Mouse (Mus musculus) midbrain, embryonic 11.5 days (tissue): ENCODE results near the gene Fhit. TPM values are rescaled to one million over a fixed set of nuclear protein-coding genes. Genes with fewer than 3 reads are reported as not detected.
"Not testable (repeated sequence)": the region's sequence is repeated elsewhere in the genome, so short reads cannot be mapped to it uniquely, and the experiment has no call there.

Experiments used
- ATAC-seq: fragments of 200-750 bp; cut with Nextera tagmentation; 2 replicates; pipeline ENCODE4 v1.8.0; 2017; ENCODE audit warnings: moderate TSS enrichment, moderate library complexity; ENCODE audit not compliant: low FRiP score
- DNase-seq: peaks from one replicate; pipeline ENCODE4 v3.0.0; 2015; ENCODE audit warnings: low spot score; ENCODE audit errors: missing footprints
- H3K27ac ChIP-seq: fragments of 300-500 bp; sonication (generic); 2 replicates; pipeline ENCODE4 v1.5.1; 2014; ENCODE audit warnings: low read depth, low read length
- H3K27me3 ChIP-seq: fragments of 300-500 bp; sonication (generic); 2 replicates; pipeline ENCODE4 v1.6.1; 2014; ENCODE audit warnings: mild to moderate bottlenecking, low read length, moderate library complexity, mixed read lengths; ENCODE audit not compliant: control insufficient read depth, insufficient read depth
- H3K36me3 ChIP-seq: fragments of 300-500 bp; sonication (generic); 2 replicates; pipeline ENCODE4 v1.6.1; 2014; ENCODE audit warnings: mild to moderate bottlenecking, low read length, moderate library complexity, mixed read lengths; ENCODE audit not compliant: control insufficient read depth, insufficient read depth
- H3K4me1 ChIP-seq: fragments of 300-500 bp; sonication (generic); 2 replicates; pipeline ENCODE4 v1.6.1; 2014; ENCODE audit warnings: low read length; ENCODE audit not compliant: control insufficient read depth, insufficient read depth
- H3K4me2 ChIP-seq: fragments of 300-500 bp; sonication (generic); 2 replicates; pipeline ENCODE4 v1.6.1; 2014; ENCODE audit warnings: mild to moderate bottlenecking, moderate library complexity
- H3K4me3 ChIP-seq: fragments of 300-500 bp; sonication (generic); 2 replicates; pipeline ENCODE4 v1.5.1; 2014; ENCODE audit warnings: low read depth, low read length
- H3K9ac ChIP-seq: fragments of 300-500 bp; sonication (generic); 2 replicates; pipeline ENCODE4 v1.6.1; 2014; ENCODE audit warnings: low read length
- H3K9me3 ChIP-seq: fragments of 300-500 bp; sonication (generic); 2 replicates; pipeline ENCODE4 v1.6.1; 2016; ENCODE audit warnings: low read length; ENCODE audit not compliant: control insufficient read depth
- WGBS: fragments of 180-500 bp; shearing (Covaris S2); extraction: QIAGEN DNeasy Blood & Tissue Kit; methylation state at CpG from one replicate; pipeline ENCODE4 v1.1.7; 2014; 5-methylcytosine and 5-hydroxymethylcytosine counted together
- polyA plus RNA-seq: library from polyadenylated mRNA; unstranded; fragments of >200 nt; fragmentation: Nextera tagmentation; extraction: Ambion mirVana; gene quantifications from 2 replicates; pipeline ENCODE4 v1.2.1, GENCODE M21; 2014

The Fhit gene
- polyA plus RNA-seq, 1 experiment from 2014 or later = 4.6 TPM

DNA sequence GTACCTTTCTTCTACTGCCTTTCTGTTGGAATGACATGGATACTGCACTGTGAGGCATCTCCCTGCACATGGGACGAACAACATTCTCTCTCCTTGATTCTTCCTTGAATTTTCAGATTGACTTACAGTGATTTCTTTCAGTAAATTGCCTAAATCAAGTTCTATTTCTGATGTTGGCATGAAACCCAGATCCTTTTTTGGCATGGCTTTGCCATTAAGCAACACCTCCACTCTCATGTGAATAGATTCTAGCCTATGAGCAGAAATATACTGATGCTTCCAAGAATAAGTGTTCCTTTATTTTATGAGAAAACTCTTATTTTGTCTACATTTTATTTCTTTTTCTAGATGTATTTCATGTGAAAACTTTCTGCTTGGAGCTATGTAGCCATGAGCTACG, 383.1 kb downstream of the Fhit start:
- H3K4me3 ChIP-seq = no peak overlapping the region
- ATAC-seq (no peak), DNase-seq (no peak)
- H3K9me3 ChIP-seq = no peaks in the 10 kb centered on the region
- no peaks in the 10 kb centered on the region for H3K27me3 ChIP-seq
- 90% methylated on average over 2 of the region's 2 CpGs for WGBS
- H3K9ac ChIP-seq = no peak overlapping the region
- H3K4me1 ChIP-seq = peaks cover 4% of the 10 kb centered on the region; the same call in 1 of the 2 replicates
- H3K27ac ChIP-seq = no peak overlapping the region
- H3K4me2 ChIP-seq = no peak overlapping the region
- no peaks in the 10 kb centered on the region for H3K36me3 ChIP-seq

- H3K36me3 ChIP-seq, H3K4me2 ChIP-seq, DNase-seq, H3K9ac ChIP-seq, H3K9me3 ChIP-seq, H3K27me3 ChIP-seq, ATAC-seq, H3K4me1 ChIP-seq, H3K27ac ChIP-seq, H3K4me3 ChIP-seq: not testable (repeated sequence)
- WGBS = 89% methylated on average over 1 of the region's 1 CpGs
These were observed 407.0 kb downstream of the Fhit start for GRCm38 (mm10) chr14:10754883-10755282.

GRCm38 (mm10) chr14:10738076-10738475, 423.8 kb downstream of the Fhit start:
- Histone ChIP-seq H3K27ac (no peak overlapping the region), H3K4me1 (no peaks in the 10 kb centered on the region), H3K4me3 (no peak overlapping the region), H3K36me3 (no peaks in the 10 kb centered on the region), H3K27me3 (no peaks in the 10 kb centered on the region), H3K9me3 (no peaks in the 10 kb centered on the region), H3K4me2 (no peak overlapping the region), H3K9ac (no peak overlapping the region)
- no peak for DNase-seq
- no peak for ATAC-seq
- WGBS = 74% methylated on average over 2 of the region's 2 CpGs

DNA sequence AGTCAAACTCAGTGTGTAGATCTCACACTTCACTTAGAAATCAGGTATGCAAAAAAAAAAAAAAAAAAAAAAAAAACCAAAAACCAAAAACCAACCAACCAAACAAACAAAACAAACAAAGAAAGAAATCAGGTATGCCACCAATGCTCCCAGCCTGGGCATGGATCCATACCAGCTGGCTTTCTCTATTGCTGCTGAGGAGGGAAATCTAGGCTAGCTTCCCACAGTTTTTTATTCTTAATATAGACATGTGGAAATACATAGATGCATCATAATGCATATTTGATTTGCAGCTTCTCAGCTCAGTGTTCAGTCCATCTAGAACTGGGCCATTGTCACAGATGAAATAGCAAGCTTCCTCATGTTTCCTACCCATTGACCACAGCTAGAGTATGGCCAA, 439.3 kb downstream of the Fhit start:
- no peak overlapping the region for H3K4me3 ChIP-seq

GRCm38 (mm10) chr14:10712916-10713315, 448.9 kb downstream of the Fhit start:
- no peak for ATAC-seq
- Histone ChIP-seq H3K27ac (no peak overlapping the region), H3K27me3 (no peaks in the 10 kb centered on the region), H3K36me3 (no peaks in the 10 kb centered on the region), H3K4me2 (no peak overlapping the region), H3K9ac (no peak overlapping the region), H3K4me1 (no peaks in the 10 kb centered on the region), H3K4me3 (no peak overlapping the region), H3K9me3 (no peaks in the 10 kb centered on the region)
- 80% methylated on average over 3 of the region's 3 CpGs for WGBS
- no peak for DNase-seq

More for the DNA sequence above, 439.3 kb downstream of the Fhit start:
- no peak overlapping the region for H3K9ac ChIP-seq
- no peaks in the 10 kb centered on the region for H3K4me1 ChIP-seq
- ATAC-seq = no peak
- H3K4me2 ChIP-seq = no peak overlapping the region
- H3K9me3 ChIP-seq = no peaks in the 10 kb centered on the region
- no peak overlapping the region for H3K27ac ChIP-seq
- H3K36me3 ChIP-seq = no peaks in the 10 kb centered on the region
- DNase-seq = no peak
- H3K27me3 ChIP-seq = no peaks in the 10 kb centered on the region

- DNase-seq (no peak), ATAC-seq (no peak)
- Histone ChIP-seq H3K27ac (no peak overlapping the region), H3K4me3 (no peak overlapping the region), H3K4me1 (no peaks in the 10 kb centered on the region), H3K36me3 (no peaks in the 10 kb centered on the region), H3K9me3 (no peaks in the 10 kb centered on the region), H3K9ac (no peak overlapping the region), H3K4me2 (no peak overlapping the region), H3K27me3 (no peaks in the 10 kb centered on the region)
- 90% methylated on average over 7 of the region's 7 CpGs for WGBS
These were observed 449.3 kb downstream of the Fhit start for GRCm38 (mm10) chr14:10712522-10712881.

- H3K36me3 ChIP-seq = no peaks in the 10 kb centered on the region
- no peaks in the 10 kb centered on the region for H3K4me1 ChIP-seq
- 60% methylated on average over 5 of the region's 5 CpGs for WGBS
- H3K27me3 ChIP-seq = no peaks in the 10 kb centered on the region
- H3K27ac ChIP-seq = no peak overlapping the region
- H3K4me3 ChIP-seq = no peak overlapping the region
- H3K9me3 ChIP-seq = no peaks in the 10 kb centered on the region
- H3K9ac ChIP-seq = no peak overlapping the region
- peak; percentile 50; the same call in 1 of the 2 replicates for ATAC-seq
- no peak for DNase-seq
- H3K4me2 ChIP-seq = no peak overlapping the region
These were observed 449.9 kb downstream of the Fhit start for GRCm38 (mm10) chr14:10711841-10712521.

GRCm38 (mm10) chr14:10710796-10711311, 451.0 kb downstream of the Fhit start:
- H3K4me2 ChIP-seq = no peak overlapping the region
- DNase-seq = no peak
- 92% methylated on average over 12 of the region's 12 CpGs for WGBS
- ATAC-seq = no peak
- no peaks in the 10 kb centered on the region for H3K36me3 ChIP-seq
- no peaks in the 10 kb centered on the region for H3K4me1 ChIP-seq
- no peaks in the 10 kb centered on the region for H3K27me3 ChIP-seq
- no peak overlapping the region for H3K9ac ChIP-seq
- H3K27ac ChIP-seq = no peak overlapping the region
- no peaks in the 10 kb centered on the region for H3K9me3 ChIP-seq
- no peak overlapping the region for H3K4me3 ChIP-seq

- WGBS = 91% methylated on average over 2 of the region's 2 CpGs
- Histone ChIP-seq H3K27ac (no peak overlapping the region), H3K9ac (no peak overlapping the region), H3K9me3 (no peaks in the 10 kb centered on the region), H3K4me1 (no peaks in the 10 kb centered on the region), H3K36me3 (no peaks in the 10 kb centered on the region), H3K4me3 (no peak overlapping the region), H3K4me2 (no peak overlapping the region), H3K27me3 (no peaks in the 10 kb centered on the region)
- DNase-seq (no peak), ATAC-seq (no peak)
These were observed 460.1 kb downstream of the Fhit start for GRCm38 (mm10) chr14:10701707-10702106.
